Mouse (Mus musculus) c-Kit-positive CD71-positive TER-119-negative erythroid progenitor cells, embryonic 14.5 days (primary cell): ENCODE measurements around the gene Ski.

Experiments
- DNase-seq: peaks from one replicate; pipeline ENCODE4 v3.0.0-alpha.2; 2013; ENCODE audit warnings: low read depth

Ski gene

DNA sequence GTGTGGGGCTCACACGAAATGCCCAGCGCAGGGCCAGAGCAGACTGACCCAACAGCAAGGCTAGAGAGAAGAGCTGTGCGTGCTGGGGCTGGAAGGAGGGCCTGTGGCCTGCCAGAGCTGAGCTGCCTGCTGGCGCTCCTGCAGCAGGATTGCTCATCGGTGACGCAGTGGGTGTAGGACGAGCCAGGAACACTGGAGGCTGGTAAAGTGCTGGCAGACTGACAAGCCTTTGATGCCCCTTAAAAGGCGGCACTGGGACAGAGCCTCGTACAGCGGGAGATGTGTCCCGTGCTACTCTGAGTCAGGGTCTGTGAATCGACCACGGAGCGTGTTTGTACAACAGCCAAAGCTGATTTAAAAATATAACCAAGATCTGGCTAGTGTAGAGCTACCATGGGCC, 92.4 kb downstream of the Ski start:
- no peak for DNase-seq

- no peak for DNase-seq
Observed at GRCm38 (mm10) chr4:155129132-155129917, 93.1 kb downstream of the Ski start.

GRCm38 (mm10) chr4:155128411-155128810, 94.0 kb downstream of the Ski start:
- DNase-seq = no peak

DNA sequence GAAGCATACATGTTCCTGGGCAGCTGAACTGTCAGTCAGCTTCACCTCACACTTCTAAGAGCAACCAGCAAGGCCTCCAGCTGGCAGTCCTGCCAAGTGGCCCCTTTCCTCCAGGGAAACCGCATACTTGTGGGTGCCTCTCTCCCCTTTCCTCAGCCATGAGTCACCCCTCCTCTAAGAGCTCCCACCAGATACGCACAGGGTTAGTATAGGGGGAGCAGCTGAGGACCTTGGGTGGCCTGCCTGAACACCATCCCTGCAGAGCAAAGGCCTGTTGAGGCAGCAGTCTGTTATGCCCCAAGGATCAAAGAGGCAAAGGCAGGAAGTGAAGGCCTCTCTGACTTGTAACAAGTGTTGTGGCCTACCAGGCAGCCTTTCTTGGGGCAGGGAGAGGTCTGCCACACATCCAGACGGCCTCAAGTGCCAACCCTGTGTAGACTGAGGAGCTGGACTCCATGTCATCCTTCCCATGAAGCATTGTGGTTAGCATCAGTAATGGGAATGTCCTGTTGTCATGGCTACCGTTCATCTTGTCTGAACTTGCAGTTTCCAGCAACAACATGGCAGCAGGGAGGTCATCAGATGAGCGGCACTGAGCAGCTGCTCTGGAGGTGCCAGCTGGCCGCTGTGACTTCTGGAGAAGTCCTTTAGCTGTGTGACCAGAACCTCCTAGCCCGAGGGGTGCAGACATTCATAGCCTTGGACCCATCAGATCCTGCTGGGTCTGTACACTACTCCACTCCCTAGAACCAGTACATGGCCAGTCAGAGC, 95.6 kb downstream of the Ski start:
- DNase-seq = no peak

DNA sequence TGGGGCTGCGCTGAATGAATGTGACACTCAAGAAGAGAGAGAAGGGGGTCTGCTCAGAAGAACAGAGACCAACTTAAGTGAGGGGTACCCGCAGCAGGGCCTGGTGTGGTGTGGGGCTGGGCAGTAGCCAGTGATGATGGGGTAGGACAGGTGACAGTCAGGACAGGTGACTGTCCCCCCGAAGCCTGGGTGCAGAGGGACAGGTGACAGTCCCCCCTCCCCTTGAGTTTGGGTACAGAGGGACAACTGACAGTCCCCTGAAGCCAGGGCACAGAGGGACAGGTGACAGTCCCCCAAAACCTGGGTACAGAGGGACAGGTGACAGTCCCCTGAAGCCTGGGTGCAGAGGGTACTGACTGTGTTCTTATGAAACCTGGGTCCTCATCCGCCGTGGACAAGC, 96.2 kb downstream of the Ski start:
- no peak for DNase-seq

- DNase-seq = no peak
Observed at GRCm38 (mm10) chr4:155125310-155125709, 97.1 kb downstream of the Ski start.

DNA sequence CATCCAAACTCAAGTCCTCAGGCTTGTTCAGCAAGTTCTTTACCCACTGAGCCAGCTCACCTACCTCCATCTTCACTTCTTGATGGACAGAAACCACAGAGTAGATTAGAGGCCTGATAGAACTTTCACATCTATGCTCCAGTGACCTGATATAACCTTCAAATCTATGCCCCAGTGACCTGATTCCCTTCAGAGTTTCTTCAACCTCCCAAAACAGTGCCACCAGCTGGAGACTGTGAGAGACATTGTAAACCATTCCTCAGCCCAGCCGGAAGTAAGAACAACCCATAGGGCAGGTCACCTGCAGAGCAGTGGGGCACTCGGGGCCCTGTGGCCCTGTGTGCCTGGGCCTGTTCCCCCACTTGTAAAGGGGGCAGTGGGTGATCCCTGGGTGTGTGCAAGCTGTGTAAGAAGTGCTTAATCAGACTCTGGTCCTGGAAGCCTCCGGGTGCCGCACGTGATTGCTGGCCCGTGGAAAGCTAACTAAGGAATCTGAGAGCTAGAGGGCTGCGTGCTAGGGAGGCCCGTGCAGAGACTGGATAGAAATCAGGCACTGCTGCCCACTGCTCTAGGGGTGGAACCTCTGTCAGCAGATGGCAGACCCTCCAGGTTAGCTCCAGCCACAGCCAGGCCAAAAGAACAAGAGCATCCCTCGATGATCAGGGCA, 98.4 kb downstream of the Ski start:
- DNase-seq = no peak

DNA sequence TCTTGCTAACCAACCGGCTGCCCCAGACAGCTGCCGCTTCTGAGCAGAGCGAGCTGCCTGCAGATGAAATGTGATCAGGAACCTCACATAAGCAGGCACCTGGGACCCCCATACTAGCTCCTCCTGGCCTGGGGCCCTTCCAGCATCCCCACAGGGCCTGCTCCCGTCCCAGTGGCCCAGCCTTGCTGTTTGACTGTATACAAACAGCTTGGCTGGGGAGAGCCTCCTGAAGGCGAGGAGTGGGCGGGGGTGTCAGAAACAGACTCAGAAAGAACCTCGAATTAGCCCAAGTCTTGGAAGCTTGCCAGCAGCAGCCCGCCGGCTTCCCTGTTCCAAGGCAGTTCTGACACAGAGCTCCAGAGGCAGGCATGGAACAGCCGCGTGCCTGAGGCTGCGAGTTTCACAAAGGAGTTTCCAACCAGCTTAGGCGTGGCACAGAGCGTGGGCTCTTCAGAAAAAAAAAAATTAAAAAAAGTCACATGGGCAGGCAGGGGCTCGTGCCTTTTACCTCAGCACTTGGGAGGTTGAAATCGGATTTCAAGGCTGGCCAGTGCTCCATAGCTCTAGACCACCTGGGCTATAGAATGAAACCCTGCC, 99.8 kb downstream of the Ski start:
- DNase-seq = no peak

- DNase-seq = no peak
Observed at GRCm38 (mm10) chr4:155121915-155122443, 100.4 kb downstream of the Ski start.

DNA sequence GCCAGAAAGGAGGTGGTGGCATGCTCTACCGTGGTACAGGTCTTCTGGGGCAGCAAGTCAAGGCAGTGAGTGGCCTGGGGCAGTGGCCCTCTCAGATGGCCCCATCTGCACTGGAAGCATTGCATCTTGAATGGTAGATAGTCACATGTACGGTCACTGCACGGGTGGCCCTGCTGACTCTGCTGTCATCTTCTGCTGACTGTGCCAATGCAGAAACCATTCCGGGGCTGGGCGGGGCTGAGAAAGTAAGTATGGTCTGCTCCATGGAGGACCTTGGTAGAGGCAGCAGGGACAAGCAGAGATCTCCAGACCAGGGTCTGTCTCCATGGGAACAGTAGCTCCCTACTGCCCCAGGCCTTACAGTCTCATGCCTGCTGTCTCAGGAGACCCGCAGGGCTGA, 101.2 kb downstream of the Ski start:
- DNase-seq = no peak

GRCm38 (mm10) chr4:155120583-155120982, 101.8 kb downstream of the Ski start:
- no peak for DNase-seq

- DNase-seq = no peak
Observed at GRCm38 (mm10) chr4:155120038-155120437, 102.4 kb downstream of the Ski start.

GRCm38 (mm10) chr4:155118278-155118677, 104.1 kb downstream of the Ski start:
- DNase-seq = no peak

- peak; percentile 57 for DNase-seq
Observed at GRCm38 (mm10) chr4:155117396-155117978, 104.9 kb downstream of the Ski start.

- DNase-seq = peak; percentile 50
Observed at GRCm38 (mm10) chr4:155116607-155117006, 105.8 kb downstream of the Ski start.

DNA sequence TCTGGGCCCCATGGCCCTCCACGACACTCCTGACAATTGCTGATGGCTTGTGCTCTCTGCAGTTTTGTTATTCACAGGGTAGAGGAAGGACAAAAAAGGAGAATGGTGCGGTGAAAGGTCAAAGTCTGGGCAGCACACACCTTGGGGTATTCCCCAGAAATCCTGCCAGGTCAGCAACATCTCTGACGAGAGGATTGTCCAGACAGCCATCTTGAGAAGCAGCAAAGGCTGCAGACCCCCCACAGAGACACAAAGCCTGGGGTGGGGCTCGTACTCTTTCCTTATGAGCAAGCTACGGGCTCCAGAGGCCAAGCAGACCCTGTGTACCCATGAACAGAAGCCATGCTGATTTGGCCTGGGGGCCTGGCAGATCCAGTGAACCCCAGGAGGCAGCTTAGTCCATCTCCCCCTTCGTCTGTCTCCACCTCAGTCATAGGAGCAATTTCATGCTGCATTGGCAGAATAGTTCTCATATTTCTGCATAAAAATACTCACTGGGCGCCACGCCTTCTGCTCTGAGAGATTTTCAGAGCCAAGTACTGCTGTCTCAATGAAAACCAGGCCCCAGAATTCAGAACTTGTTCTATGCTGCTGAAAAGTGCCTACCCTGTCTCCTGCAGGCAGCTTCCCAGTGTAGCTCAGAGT, 108.5 kb downstream of the Ski start:
- no peak for DNase-seq

GRCm38 (mm10) chr4:155109471-155109870, 112.9 kb downstream of the Ski start:
- no peak for DNase-seq

DNA sequence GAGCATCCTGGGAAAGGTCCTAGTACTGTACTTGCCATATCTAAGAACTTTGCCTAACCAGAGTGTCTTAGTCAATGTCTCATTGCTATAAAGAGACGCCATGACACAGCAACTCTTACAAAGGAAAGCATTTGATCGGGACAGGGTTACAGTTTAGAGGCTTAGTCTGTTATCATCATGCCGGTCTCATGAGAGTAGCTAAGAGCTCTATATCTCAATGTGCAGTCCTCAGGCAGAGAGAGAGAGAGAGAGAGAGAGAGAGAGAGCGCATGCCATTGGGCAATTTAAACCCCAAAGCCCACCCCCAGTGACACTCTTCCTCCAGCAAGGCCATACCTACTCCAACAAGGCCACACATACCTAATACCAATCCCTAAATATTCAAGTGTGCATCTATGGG, 114.5 kb downstream of the Ski start:
- no peak for DNase-seq
